In the genomic region with DNA sequence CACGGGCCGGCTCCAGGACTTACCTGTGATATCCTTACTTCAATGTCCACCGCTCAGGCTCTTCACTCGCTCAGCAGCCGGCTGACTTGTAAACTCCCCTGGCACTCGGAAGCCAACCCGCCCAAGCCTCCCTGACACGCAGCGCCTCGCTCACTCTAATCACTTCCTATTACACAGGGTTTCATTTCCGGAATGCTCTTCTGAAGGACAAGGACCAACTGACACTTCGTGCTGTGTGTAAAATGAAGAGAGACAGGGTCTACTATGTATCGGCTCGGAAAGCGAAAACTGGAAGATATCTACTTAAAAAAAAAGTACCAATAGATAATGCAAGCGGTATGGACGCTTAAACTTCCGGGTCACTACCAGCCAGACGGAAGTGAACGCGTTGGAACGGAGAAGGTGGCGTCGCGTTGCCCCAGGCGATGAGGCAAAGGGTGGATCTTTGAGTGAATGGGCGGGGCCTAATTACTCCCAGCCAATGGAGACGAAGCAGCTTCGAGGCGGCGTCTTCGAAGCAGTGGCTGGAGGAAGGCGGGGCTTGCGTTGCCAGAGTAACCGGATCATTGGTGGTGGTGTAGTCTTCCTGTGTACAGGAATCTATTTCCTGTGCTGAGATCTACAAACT, we compare ENCODE assay signal across 8 mouse cellular contexts. TPM values are rescaled to one million over a fixed set of nuclear protein-coding genes. Genes with fewer than 3 reads are reported as not detected.
DNase-seq lines count a peak whose midpoint lies in the region; ATAC-seq lines count a peak whose summit lies in the region.

Blzf1 (minus strand) TSS at position 366 of the 628 bp plus-strand sequence.

- H3K9me3 ChIP-seq in intestine, embryonic 14.5 days (ENCODE audit: control insufficient read depth, low read length), result no peaks in the 10 kb centered on the region

- H3K4me1 ChIP-seq in intestine, embryonic 14.5 days (replicated peaks; ENCODE audit: control insufficient read depth, insufficient read depth, low read length), result peaks cover 11% of the 10 kb centered on the region

- under 1% methylated on average over 35 of the region's 35 CpGs for WGBS in intestine, embryonic 14.5 days

- peaks cover 13% of the 10 kb centered on the region for H3K36me3 ChIP-seq in intestine, embryonic 14.5 days (ENCODE audit: control insufficient read depth, insufficient read depth, low read length)

- peak; percentile 90 for DNase-seq in adrenal gland, adult 18-20 months (ENCODE audit: low spot score in 2 of 2)
- DNase-seq in embryo, embryonic 11 days, result peak; percentile 99
- peak; percentile 94 for DNase-seq in gastrocnemius, postnatal 25 days
- peak; percentile 97 for DNase-seq in intestine, embryonic 14.5 days (ENCODE audit: low spot score)
- DNase-seq in left cerebral cortex, postnatal 14 days (ENCODE audit: low spot score in 2 of 2), result peak; percentile 98
- peak; percentile 97 for DNase-seq in mesoderm, embryonic 11.5 days (ENCODE audit: low read depth, low spot score)
- peak; percentile 96 to 98 for DNase-seq in right cerebral cortex, postnatal 36 days (ENCODE audit: low spot score in 2 of 2)
- peak; percentile 98 for DNase-seq in yolk sac, embryonic 10.5 days (ENCODE audit: low spot score)

- intact Hi-C loops in left cerebral cortex, postnatal 14 days (cut with DNase I), result no loop called here

- peak within 1 kb of the TSS; percentile 55 for H3K9ac ChIP-seq in intestine, embryonic 14.5 days (ENCODE audit: low read length)

- peak; percentile 99 for ATAC-seq in intestine, embryonic 14.5 days (replicated peaks; ENCODE audit: low FRiP score, low TSS enrichment, low read depth)

- H3K27me3 ChIP-seq in intestine, embryonic 14.5 days (replicated peaks; ENCODE audit: control insufficient read depth, insufficient read depth, low read length), result no peaks in the 10 kb centered on the region

- peak within 1 kb of the TSS; percentile 47; the same call in 1 of the 2 replicates for H3K27ac ChIP-seq in intestine, embryonic 14.5 days (ENCODE audit: low read depth)

- peak within 1 kb of the TSS; percentile 77 for H3K4me2 ChIP-seq in intestine, embryonic 14.5 days (ENCODE audit: low read length)

- peak within 1 kb of the TSS; percentile 63 for H3K4me3 ChIP-seq in intestine, embryonic 14.5 days (ENCODE audit: low read depth, low read length)

RNA-seq across cellular contexts. Expression of gene Blzf1, which starts in this region (rescaled TPM):
- total RNA-seq in adrenal gland, adult 18-20 months (2021), result 10 to 100 TPM; 23.1 to 26.9 TPM
- 10 to 100 TPM; 22.7 to 23.6 TPM for total RNA-seq in gastrocnemius, postnatal 25 days (2021)
- 22.9 and 23.5 TPM in 2 replicates for polyA plus RNA-seq in intestine, embryonic 14.5 days (2014; fragmentation: Nextera tagmentation; extraction: Ambion mirVana)
- total RNA-seq in left cerebral cortex, postnatal 14 days (2021), result 10 to 100 TPM; 27.6 to 29.4 TPM

Comparison
In these comparisons a context has a peak if more than half of its experiments do, and no peak if none do; other contexts are left out.
1. Peak in every context shown above with its lines: DNase-seq, ATAC-seq, H3K4me3 ChIP-seq and H3K27ac ChIP-seq.